Mouse (Mus musculus): ENCODE measurements around the gene Vps9d1. TPM values are rescaled to one million over a fixed set of nuclear protein-coding genes. Genes with fewer than 3 reads are reported as not detected.

Gene Vps9d1
- polyA plus RNA-seq, 1 experiment: 42.7 TPM

DNA sequence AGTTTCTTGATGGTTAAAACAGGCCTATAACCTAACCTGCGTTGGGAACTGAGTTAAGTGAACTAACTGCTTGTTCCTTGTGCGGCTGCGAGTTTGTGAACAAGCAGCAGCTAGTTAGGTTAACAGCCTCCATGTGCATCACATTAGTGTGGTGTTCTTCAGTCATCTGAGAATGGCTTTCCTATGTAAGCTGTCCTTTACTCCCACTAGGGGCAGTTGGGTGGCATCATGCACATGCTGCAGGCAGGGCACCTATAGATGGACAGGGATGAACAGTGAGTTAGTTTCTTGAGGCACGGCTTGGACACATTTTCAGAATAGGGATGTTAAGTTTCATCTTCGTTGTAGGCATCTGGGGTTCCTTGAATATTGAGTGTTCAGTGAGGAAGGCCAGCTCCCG, 1.0 kb upstream of the Vps9d1 start:
- H3K27me3 ChIP-seq (replicated peaks; ENCODE audit: control insufficient read depth, insufficient read depth, low read length): no peaks in the 10 kb centered on the region
- no peak overlapping the region for H3K27ac ChIP-seq (ENCODE audit: insufficient read depth, low read depth, low read length)
- no peak for DNase-seq
- H3K4me3 ChIP-seq (ENCODE audit: insufficient read depth, low read depth, low read length): peak overlapping the region; percentile 97
- 57% methylated on average over 6 of the region's 6 CpGs for WGBS
- H3K36me3 ChIP-seq (ENCODE audit: control insufficient read depth, insufficient read depth, low read length): no peaks in the 10 kb centered on the region; the same call in 1 of the 2 replicates
- TF ChIP-seq POLR2A (IDR thresholded peaks at IDR 0.05; ENCODE audit: low read depth, low read length) (no peak), CTCF (conservative IDR thresholded peaks at IDR 0.05; ENCODE audit: insufficient read depth, insufficient read length, low read depth, low read length) (peak; percentile 26; the same call in 1 of the 2 replicates)
- peaks cover 10% of the 10 kb centered on the region; the same call in 1 of the 2 replicates for H3K4me1 ChIP-seq (ENCODE audit: control insufficient read depth, insufficient read depth, low read length)

GRCm38 (mm10) chr8:123253451-123254098, 573 bp downstream of the Vps9d1 start:
- H3K4me3 ChIP-seq (ENCODE audit: insufficient read depth, low read depth, low read length): peak overlapping the region; percentile 97
- H3K27me3 ChIP-seq (replicated peaks; ENCODE audit: control insufficient read depth, insufficient read depth, low read length): no peaks in the 10 kb centered on the region
- H3K36me3 ChIP-seq (ENCODE audit: control insufficient read depth, insufficient read depth, low read length): no peaks in the 10 kb centered on the region; the same call in 1 of the 2 replicates
- no peak for TF ChIP-seq POLR2A (IDR thresholded peaks at IDR 0.05; ENCODE audit: low read depth, low read length)
- no peak for TF ChIP-seq CTCF (conservative IDR thresholded peaks at IDR 0.05; ENCODE audit: insufficient read depth, insufficient read length, low read depth, low read length)
- DNase-seq: peak; percentile 52
- WGBS: under 1% methylated on average over 40 of the region's 40 CpGs
- H3K4me1 ChIP-seq (ENCODE audit: control insufficient read depth, insufficient read depth, low read length): peaks cover 10% of the 10 kb centered on the region; the same call in 1 of the 2 replicates
- H3K27ac ChIP-seq (ENCODE audit: insufficient read depth, low read depth, low read length): peak overlapping the region; percentile 45

DNA sequence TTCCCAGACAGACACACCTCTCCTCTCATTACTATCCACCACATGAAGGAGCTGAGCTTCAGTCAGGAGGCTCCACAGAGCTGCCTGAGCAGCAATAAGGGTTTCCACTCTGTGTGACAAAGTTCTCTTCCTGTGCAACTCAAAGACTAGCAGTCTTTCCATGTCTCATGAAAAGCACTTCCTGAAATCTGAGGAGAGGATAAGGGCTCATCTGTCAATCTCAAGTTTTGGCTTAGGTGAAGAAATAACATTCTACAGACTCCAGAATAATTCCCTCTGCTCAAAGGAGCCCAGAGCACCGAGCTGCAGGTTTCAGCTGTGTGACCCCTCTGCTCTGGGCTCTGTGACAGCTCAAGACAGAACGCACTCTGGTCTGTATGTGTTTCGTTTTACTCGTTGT, 1.2 kb downstream of the Vps9d1 start:
- peaks cover 10% of the 10 kb centered on the region; the same call in 1 of the 2 replicates for H3K4me1 ChIP-seq (ENCODE audit: control insufficient read depth, insufficient read depth, low read length)
- no peaks in the 10 kb centered on the region for H3K27me3 ChIP-seq (replicated peaks; ENCODE audit: control insufficient read depth, insufficient read depth, low read length)
- no peak for DNase-seq
- H3K27ac ChIP-seq (ENCODE audit: insufficient read depth, low read depth, low read length): no peak overlapping the region
- TF ChIP-seq CTCF (conservative IDR thresholded peaks at IDR 0.05; ENCODE audit: insufficient read depth, insufficient read length, low read depth, low read length) (no peak), POLR2A (IDR thresholded peaks at IDR 0.05; ENCODE audit: low read depth, low read length) (no peak)
- no peak overlapping the region for H3K4me3 ChIP-seq (ENCODE audit: insufficient read depth, low read depth, low read length)
- 28% methylated on average over 4 of the region's 4 CpGs for WGBS
- H3K36me3 ChIP-seq (ENCODE audit: control insufficient read depth, insufficient read depth, low read length): no peaks in the 10 kb centered on the region; the same call in 1 of the 2 replicates

GRCm38 (mm10) chr8:123250940-123251339, 3.2 kb downstream of the Vps9d1 start:
- H3K4me3 ChIP-seq (ENCODE audit: insufficient read depth, low read depth, low read length): no peak overlapping the region
- H3K36me3 ChIP-seq (ENCODE audit: control insufficient read depth, insufficient read depth, low read length): no peaks in the 10 kb centered on the region
- no peak overlapping the region for H3K27ac ChIP-seq (ENCODE audit: insufficient read depth, low read depth, low read length)
- TF ChIP-seq POLR2A (IDR thresholded peaks at IDR 0.05; ENCODE audit: low read depth, low read length): no peak
- TF ChIP-seq CTCF (conservative IDR thresholded peaks at IDR 0.05; ENCODE audit: insufficient read depth, insufficient read length, low read depth, low read length): no peak
- H3K4me1 ChIP-seq (ENCODE audit: control insufficient read depth, insufficient read depth, low read length): peaks cover 10% of the 10 kb centered on the region; the same call in 1 of the 2 replicates
- no peak for DNase-seq
- H3K27me3 ChIP-seq (replicated peaks; ENCODE audit: control insufficient read depth, insufficient read depth, low read length): no peaks in the 10 kb centered on the region
- 93% methylated on average over 5 of the region's 5 CpGs for WGBS

GRCm38 (mm10) chr8:123248596-123248995, 5.6 kb downstream of the Vps9d1 start:
- H3K36me3 ChIP-seq (ENCODE audit: control insufficient read depth, insufficient read depth, low read length): no peaks in the 10 kb centered on the region
- no peak for TF ChIP-seq POLR2A (IDR thresholded peaks at IDR 0.05; ENCODE audit: low read depth, low read length)
- TF ChIP-seq CTCF (conservative IDR thresholded peaks at IDR 0.05; ENCODE audit: insufficient read depth, insufficient read length, low read depth, low read length): no peak
- DNase-seq: no peak

DNA sequence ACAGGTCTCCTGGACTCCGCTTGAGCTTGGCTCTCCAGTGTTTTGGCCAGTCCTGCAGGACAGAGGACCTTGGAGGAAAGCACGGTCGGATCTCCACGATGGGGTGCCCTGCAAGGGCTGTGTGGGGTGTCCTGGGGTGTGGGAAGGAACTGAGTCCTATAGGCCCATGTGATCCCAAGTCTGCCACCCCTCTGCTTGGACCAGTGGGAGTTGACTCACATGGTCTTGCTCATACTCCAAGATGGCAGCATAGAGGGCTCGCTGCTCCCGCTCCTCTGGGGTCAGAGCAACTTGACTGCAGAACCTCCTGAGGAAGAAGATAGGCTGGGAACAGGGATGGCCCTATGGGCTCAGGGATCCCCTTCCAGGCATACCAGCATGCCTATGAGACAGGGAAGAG, 6.4 kb downstream of the Vps9d1 start:
- DNase-seq: no peak
- TF ChIP-seq POLR2A (IDR thresholded peaks at IDR 0.05; ENCODE audit: low read depth, low read length) (no peak), CTCF (conservative IDR thresholded peaks at IDR 0.05; ENCODE audit: insufficient read depth, insufficient read length, low read depth, low read length) (no peak)
- Histone ChIP-seq H3K27me3 (replicated peaks; ENCODE audit: control insufficient read depth, insufficient read depth, low read length) (no peaks in the 10 kb centered on the region), H3K27ac (ENCODE audit: insufficient read depth, low read depth, low read length) (no peak overlapping the region), H3K36me3 (ENCODE audit: control insufficient read depth, insufficient read depth, low read length) (no peaks in the 10 kb centered on the region), H3K4me3 (ENCODE audit: insufficient read depth, low read depth, low read length) (no peak overlapping the region), H3K4me1 (ENCODE audit: control insufficient read depth, insufficient read depth, low read length) (peaks cover 5% of the 10 kb centered on the region; the same call in 1 of the 2 replicates)
- WGBS: over 99% methylated on average over 6 of the region's 6 CpGs

More at GRCm38 (mm10) chr8:123248596-123248995, 5.6 kb downstream of the Vps9d1 start:
- 85% methylated on average over 8 of the region's 8 CpGs for WGBS
- Histone ChIP-seq H3K4me3 (ENCODE audit: insufficient read depth, low read depth, low read length) (no peak overlapping the region), H3K27me3 (replicated peaks; ENCODE audit: control insufficient read depth, insufficient read depth, low read length) (no peaks in the 10 kb centered on the region), H3K27ac (ENCODE audit: insufficient read depth, low read depth, low read length) (no peak overlapping the region), H3K4me1 (ENCODE audit: control insufficient read depth, insufficient read depth, low read length) (peaks cover 9% of the 10 kb centered on the region; the same call in 1 of the 2 replicates)

- Histone ChIP-seq H3K27me3 (replicated peaks; ENCODE audit: control insufficient read depth, insufficient read depth, low read length) (no peaks in the 10 kb centered on the region), H3K27ac (ENCODE audit: insufficient read depth, low read depth, low read length) (no peak overlapping the region), H3K36me3 (ENCODE audit: control insufficient read depth, insufficient read depth, low read length) (no peaks in the 10 kb centered on the region), H3K4me1 (ENCODE audit: control insufficient read depth, insufficient read depth, low read length) (peaks cover 5% of the 10 kb centered on the region; the same call in 1 of the 2 replicates), H3K4me3 (ENCODE audit: insufficient read depth, low read depth, low read length) (no peak overlapping the region)
- TF ChIP-seq POLR2A (IDR thresholded peaks at IDR 0.05; ENCODE audit: low read depth, low read length) (no peak), CTCF (conservative IDR thresholded peaks at IDR 0.05; ENCODE audit: insufficient read depth, insufficient read length, low read depth, low read length) (no peak)
- DNase-seq: no peak
- 87% methylated on average over 12 of the region's 12 CpGs for WGBS
These were observed 8.6 kb downstream of the Vps9d1 start for GRCm38 (mm10) chr8:123245543-123245942.
